Mouse (Mus musculus) gastrocnemius, postnatal 14 days (tissue): ENCODE data around the gene Cenpe. TPM values are rescaled to one million over a fixed set of nuclear protein-coding genes. Genes with fewer than 3 reads are reported as not detected.
A peak's percentile ranks its signal among the peaks of the same experiment; 100 is the strongest.

Experiments used
- DNase-seq: peaks from one replicate; pipeline ENCODE4 v3.0.0; 2021; ENCODE audit warnings: mixed read lengths
- intact Hi-C: fragments of 180-260 bp; cut with DNase I; formaldehyde crosslinking; loops from one replicate; pipeline ENCODE4 v1.15.1; 2025; ENCODE audit warnings: low total_unique reads
- total RNA-seq, 2 experiments: library from RNA; stranded (reverse); gene quantifications; 2 replicates each; pipeline ENCODE4 v1.2.3; 2021

The Cenpe gene
- total RNA-seq, 2 experiments from 2014 or later: 1.7 to 1.9 TPM

GRCm38 (mm10) chr3:135273047-135273446, 60.7 kb downstream of the Cenpe start:
- DNase-seq: no peak
- intact Hi-C loops: no loop called here

- DNase-seq: no peak
- intact Hi-C loops: loop anchor here (5.0 to 10.0 kb wide), 2 partner anchors 47 to 125 kb away; no protein-coding TSS in a partner anchor
Observed at GRCm38 (mm10) chr3:135280160-135280559, 67.8 kb downstream of the Cenpe start.

- intact Hi-C loops: loop anchor here (5.0 to 10.0 kb wide), 2 partner anchors 46 to 124 kb away; no protein-coding TSS in a partner anchor
- DNase-seq: peak; percentile 68
Observed at GRCm38 (mm10) chr3:135280669-135281415, 68.5 kb downstream of the Cenpe start, which contains the start of gene Bdh2. Gene Bdh2 (plus strand): TSS chr3:135281221.

- intact Hi-C loops: loop anchor here (5.0 to 10.0 kb wide), 2 partner anchors 46 to 123 kb away; no protein-coding TSS in a partner anchor
- DNase-seq: no peak
Observed at GRCm38 (mm10) chr3:135281701-135282100, 69.4 kb downstream of the Cenpe start.

GRCm38 (mm10) chr3:135285256-135285655, 72.9 kb downstream of the Cenpe start:
- intact Hi-C loops: loop anchor here (5.0 to 10.0 kb wide), 2 partner anchors 120 to 442 kb away; no protein-coding TSS in a partner anchor
- no peak for DNase-seq

GRCm38 (mm10) chr3:135285807-135286206, 73.5 kb downstream of the Cenpe start:
- no peak for DNase-seq
- intact Hi-C loops: loop anchor here (5.0 to 10.0 kb wide), 2 partner anchors 119 to 441 kb away; no protein-coding TSS in a partner anchor

- no peak for DNase-seq
- intact Hi-C loops: loop anchor here (5.0 to 10.0 kb wide), 2 partner anchors 117 to 439 kb away; no protein-coding TSS in a partner anchor
Observed at GRCm38 (mm10) chr3:135288138-135288750, 75.9 kb downstream of the Cenpe start.

- intact Hi-C loops: loop anchor here (5.0 to 10.0 kb wide), 2 partner anchors 116 to 438 kb away; no protein-coding TSS in a partner anchor
- DNase-seq: no peak
Observed at GRCm38 (mm10) chr3:135289148-135289547, 76.8 kb downstream of the Cenpe start.

GRCm38 (mm10) chr3:135290249-135290894, 78.0 kb downstream of the Cenpe start:
- intact Hi-C loops: no loop called here
- DNase-seq: peak; percentile 17

GRCm38 (mm10) chr3:135293703-135294102, 81.4 kb downstream of the Cenpe start:
- DNase-seq: no peak
- intact Hi-C loops: no loop called here

GRCm38 (mm10) chr3:135295559-135295958, 83.2 kb downstream of the Cenpe start:
- no peak for DNase-seq
- intact Hi-C loops: no loop called here

GRCm38 (mm10) chr3:135298560-135298959, 86.2 kb downstream of the Cenpe start:
- no peak for DNase-seq
- intact Hi-C loops: no loop called here

GRCm38 (mm10) chr3:135300081-135300480, 87.7 kb downstream of the Cenpe start:
- no peak for DNase-seq
- intact Hi-C loops: no loop called here

- intact Hi-C loops: no loop called here
- no peak for DNase-seq
Observed at GRCm38 (mm10) chr3:135304060-135304459, 91.7 kb downstream of the Cenpe start.

GRCm38 (mm10) chr3:135304566-135304965, 92.2 kb downstream of the Cenpe start:
- intact Hi-C loops: no loop called here
- no peak for DNase-seq

- peak; percentile 14 for DNase-seq
- intact Hi-C loops: no loop called here
Observed at GRCm38 (mm10) chr3:135307411-135308259, 95.3 kb downstream of the Cenpe start, which contains the start of gene Slc9b2. Gene Slc9b2 (plus strand): TSS chr3:135307700.

GRCm38 (mm10) chr3:135312916-135313491, 100.7 kb downstream of the Cenpe start:
- intact Hi-C loops: no loop called here
- DNase-seq: no peak

- intact Hi-C loops: no loop called here
- DNase-seq: no peak
Observed at GRCm38 (mm10) chr3:135313727-135314126, 101.4 kb downstream of the Cenpe start.

GRCm38 (mm10) chr3:135314811-135315210, 102.5 kb downstream of the Cenpe start:
- intact Hi-C loops: no loop called here
- no peak for DNase-seq
